Mouse (Mus musculus): ENCODE measurements around the gene Cfap97d1. TPM values are rescaled to one million over a fixed set of nuclear protein-coding genes. Genes with fewer than 3 reads are reported as not detected.

Cfap97d1 gene
- polyA plus RNA-seq, 1 experiment from 2014 or later, result not detected

DNA sequence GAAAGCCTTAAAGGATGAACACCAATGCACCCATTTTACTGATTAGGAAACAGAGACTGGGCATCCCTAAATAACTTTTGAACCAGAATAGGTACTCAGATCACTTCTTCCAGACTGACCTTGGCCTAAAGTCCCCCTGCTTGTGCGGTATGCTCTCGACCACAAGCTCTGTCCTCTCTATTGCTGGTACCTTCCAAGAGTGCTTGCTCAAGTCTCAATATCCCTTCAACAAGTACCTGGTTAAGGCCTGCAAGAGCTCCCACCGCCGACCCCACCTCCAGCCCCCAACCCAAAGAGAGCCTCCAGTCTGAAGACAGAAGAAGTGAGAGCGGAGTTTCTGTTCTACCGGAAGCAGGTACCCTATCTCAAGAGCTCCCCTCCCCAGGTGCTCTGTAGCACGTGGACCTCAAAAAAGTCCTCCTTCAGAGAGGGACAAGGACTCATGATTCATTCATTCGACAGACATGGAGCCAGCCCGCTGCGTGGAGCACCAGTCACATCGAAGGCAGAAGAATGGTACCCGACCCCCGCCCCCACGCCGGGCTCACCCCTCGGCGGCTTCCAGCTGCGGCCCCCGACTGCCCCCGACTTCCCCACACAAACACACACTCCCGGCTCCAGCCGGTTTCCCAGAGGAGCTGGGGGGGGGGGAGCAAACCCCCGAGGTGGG lies 42.0 kb downstream of the Cfap97d1 start:
- Histone ChIP-seq H3K9me3 (ENCODE audit: control insufficient read depth) (no peaks in the 10 kb centered on the region), H3K27me3 (replicated peaks; ENCODE audit: control insufficient read depth, insufficient read depth, low read length) (0 out of 2 replicates have a peak, but pooled peaks cover 9% of the 10 kb centered on the region), H3K27ac (ENCODE audit: low read depth, low read length) (peak overlapping the region; percentile 41; the same call in 1 of the 2 replicates), H3K36me3 (ENCODE audit: control insufficient read depth, insufficient read depth) (no peaks in the 10 kb centered on the region), H3K4me3 (ENCODE audit: low read depth, low read length) (peak overlapping the region; percentile 60), H3K9ac (ENCODE audit: low read depth, low read length) (peak overlapping the region; percentile 58), H3K4me2 (replicated peaks; ENCODE audit: low read depth) (peak overlapping the region; percentile 94), H3K4me1 (replicated peaks; ENCODE audit: control insufficient read depth, insufficient read depth, low read length) (no peaks in the 10 kb centered on the region; the same call in 1 of the 2 replicates)
- 0 out of 2 replicates have a peak, but pooled peaks have one; percentile 5 for ATAC-seq
- 6% methylated on average over 23 of the region's 23 CpGs for WGBS
- TF ChIP-seq CTCF (IDR thresholded peaks at IDR 0.05; ENCODE audit: low read depth), result no peak

DNA sequence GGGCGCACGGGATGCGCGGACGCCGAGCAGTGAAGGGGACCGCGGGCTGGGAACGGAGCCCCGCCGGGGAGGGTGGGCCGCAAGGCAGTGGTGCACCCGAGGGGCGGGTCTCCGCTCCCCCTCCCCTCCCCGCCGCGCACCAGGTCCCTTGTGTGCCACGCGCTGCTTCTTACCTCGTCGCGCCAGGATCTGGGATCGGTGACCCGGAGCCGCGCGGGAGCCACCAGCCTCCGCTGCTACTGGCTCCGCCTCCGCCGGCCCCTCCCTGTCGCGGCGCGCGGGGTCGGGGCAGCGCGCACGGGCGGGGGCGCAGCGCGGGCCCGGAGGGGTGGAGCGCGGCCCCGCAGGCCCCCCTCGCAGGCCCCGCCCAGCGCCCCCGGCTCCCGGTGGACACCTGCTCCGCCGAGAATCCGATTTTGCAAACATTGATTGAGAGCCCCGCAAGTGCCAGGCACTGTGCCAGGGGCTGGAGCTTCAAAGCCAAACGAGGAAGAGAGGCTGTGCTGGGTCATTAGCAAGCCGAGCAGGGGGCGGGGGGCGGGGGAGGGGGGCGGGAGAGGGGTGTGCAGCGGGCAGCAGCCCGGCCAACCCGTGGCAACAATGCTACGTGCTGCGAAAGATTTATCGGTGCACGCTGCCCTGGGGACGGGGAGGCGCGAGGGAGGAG lies 42.7 kb downstream of the Cfap97d1 start:
- no peak for TF ChIP-seq CTCF (IDR thresholded peaks at IDR 0.05; ENCODE audit: low read depth)
- ATAC-seq, result peak; percentile 72
- Histone ChIP-seq H3K27me3 (replicated peaks; ENCODE audit: control insufficient read depth, insufficient read depth, low read length) (0 out of 2 replicates have a peak, but pooled peaks cover 9% of the 10 kb centered on the region), H3K4me1 (replicated peaks; ENCODE audit: control insufficient read depth, insufficient read depth, low read length) (no peaks in the 10 kb centered on the region; the same call in 1 of the 2 replicates), H3K9me3 (ENCODE audit: control insufficient read depth) (no peaks in the 10 kb centered on the region), H3K36me3 (ENCODE audit: control insufficient read depth, insufficient read depth) (no peaks in the 10 kb centered on the region), H3K4me3 (ENCODE audit: low read depth, low read length) (peak overlapping the region; percentile 60), H3K4me2 (replicated peaks; ENCODE audit: low read depth) (peak overlapping the region; percentile 94), H3K9ac (ENCODE audit: low read depth, low read length) (peak overlapping the region; percentile 58), H3K27ac (ENCODE audit: low read depth, low read length) (peak overlapping the region; percentile 41; the same call in 1 of the 2 replicates)
- WGBS, result under 1% methylated on average over 50 of the region's 73 CpGs

DNA sequence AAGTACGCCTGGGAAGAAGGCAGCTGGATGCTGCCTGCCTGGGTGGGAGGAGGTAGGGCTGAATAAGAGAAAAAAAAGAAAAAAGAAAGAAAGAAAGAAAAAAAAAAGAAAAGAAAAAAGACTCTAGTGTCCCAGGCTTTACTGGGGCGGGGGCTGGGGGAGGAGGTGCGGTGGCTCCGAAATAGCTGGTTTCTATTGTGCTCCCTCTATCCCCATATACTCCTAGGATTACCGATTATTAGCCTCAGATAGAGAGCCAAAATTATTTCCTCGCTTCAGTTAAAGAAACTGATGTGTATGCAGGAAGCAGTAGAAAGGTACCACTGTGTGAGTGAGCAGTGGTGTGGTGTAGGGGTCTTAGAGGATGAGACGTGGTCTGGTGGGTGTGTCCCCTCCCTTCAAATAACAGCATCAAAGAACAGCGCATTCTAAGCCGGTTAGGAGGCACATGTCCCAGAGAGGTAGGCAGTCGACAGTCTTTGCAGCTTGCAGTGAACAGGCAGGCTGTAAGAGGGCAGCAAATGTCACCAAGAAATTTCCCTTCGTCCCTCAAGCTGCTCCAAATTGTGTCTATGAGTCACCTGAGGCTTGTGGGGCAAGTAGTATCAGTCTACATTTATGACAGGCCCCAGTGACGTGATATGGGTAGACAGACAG lies 43.4 kb downstream of the Cfap97d1 start:
- Histone ChIP-seq H3K4me3 (ENCODE audit: low read depth, low read length) (peak overlapping the region; percentile 60), H3K9me3 (ENCODE audit: control insufficient read depth) (no peaks in the 10 kb centered on the region), H3K4me1 (replicated peaks; ENCODE audit: control insufficient read depth, insufficient read depth, low read length) (no peaks in the 10 kb centered on the region; the same call in 1 of the 2 replicates), H3K4me2 (replicated peaks; ENCODE audit: low read depth) (peak overlapping the region; percentile 94), H3K27ac (ENCODE audit: low read depth, low read length) (0 out of 2 replicates have a peak overlapping the region, but pooled peaks have one; percentile 41), H3K9ac (ENCODE audit: low read depth, low read length) (peak overlapping the region; percentile 58), H3K36me3 (ENCODE audit: control insufficient read depth, insufficient read depth) (no peaks in the 10 kb centered on the region), H3K27me3 (replicated peaks; ENCODE audit: control insufficient read depth, insufficient read depth, low read length) (0 out of 2 replicates have a peak, but pooled peaks cover 9% of the 10 kb centered on the region)
- TF ChIP-seq CTCF (IDR thresholded peaks at IDR 0.05; ENCODE audit: low read depth), result peak; percentile 47
- 9% methylated on average over 12 of the region's 12 CpGs for WGBS
- peak; percentile 23; the same call in 1 of the 2 replicates for ATAC-seq

DNA sequence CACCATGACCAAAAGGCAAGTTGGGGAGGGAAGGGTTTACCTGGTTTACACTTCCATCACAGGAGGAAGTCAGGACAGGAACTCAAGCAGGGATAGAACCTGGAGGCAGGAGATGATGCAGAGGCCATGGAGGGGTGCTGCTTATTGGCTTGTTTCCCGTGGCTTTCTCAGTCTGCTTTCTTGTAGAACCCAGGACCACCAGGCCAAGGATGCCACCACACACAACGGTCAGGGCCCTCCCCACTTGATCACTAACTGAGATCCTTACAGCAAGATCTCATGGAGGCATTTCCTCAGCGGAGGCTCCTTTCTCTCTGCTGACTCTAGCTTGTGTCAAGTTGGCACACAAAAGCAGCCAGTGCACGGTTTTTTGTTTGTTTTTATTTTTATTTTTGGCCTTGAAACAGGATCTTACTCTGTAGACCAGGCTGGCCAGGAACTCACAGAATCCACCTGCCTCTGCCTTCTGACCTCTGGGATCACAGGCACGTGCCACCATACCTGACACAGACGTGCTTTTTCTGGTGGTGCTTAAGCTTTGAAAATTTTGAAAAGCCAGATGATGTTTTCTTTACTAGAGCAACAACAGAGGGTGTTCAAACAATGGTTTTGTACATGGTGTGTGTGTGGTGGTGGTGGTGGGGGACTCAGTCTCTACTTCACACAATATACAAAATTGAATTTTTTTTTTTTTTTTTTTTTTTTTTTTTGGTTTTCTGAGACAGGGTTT lies 44.2 kb downstream of the Cfap97d1 start, which contains the start of gene Mpp3:
Mpp3 (minus strand) TSS at position 375 of the 730 bp plus-strand sequence.
- WGBS, result 83% methylated on average over 6 of the region's 6 CpGs
- TF ChIP-seq CTCF (IDR thresholded peaks at IDR 0.05; ENCODE audit: low read depth), result no peak
- Histone ChIP-seq H3K36me3 (ENCODE audit: control insufficient read depth, insufficient read depth) (no peaks in the 10 kb centered on the region), H3K4me2 (replicated peaks; ENCODE audit: low read depth) (peak within 1 kb of the TSS; percentile 94), H3K4me3 (ENCODE audit: low read depth, low read length) (peak within 1 kb of the TSS; percentile 60), H3K27me3 (replicated peaks; ENCODE audit: control insufficient read depth, insufficient read depth, low read length) (0 out of 2 replicates have a peak, but pooled peaks cover 9% of the 10 kb centered on the region), H3K9me3 (ENCODE audit: control insufficient read depth) (no peaks in the 10 kb centered on the region), H3K27ac (ENCODE audit: low read depth, low read length) (no peak within 1 kb of the TSS), H3K4me1 (replicated peaks; ENCODE audit: control insufficient read depth, insufficient read depth, low read length) (no peaks in the 10 kb centered on the region; the same call in 1 of the 2 replicates), H3K9ac (ENCODE audit: low read depth, low read length) (peak within 1 kb of the TSS; percentile 58; the same call in 1 of the 2 replicates)
- ATAC-seq, result no peak

DNA sequence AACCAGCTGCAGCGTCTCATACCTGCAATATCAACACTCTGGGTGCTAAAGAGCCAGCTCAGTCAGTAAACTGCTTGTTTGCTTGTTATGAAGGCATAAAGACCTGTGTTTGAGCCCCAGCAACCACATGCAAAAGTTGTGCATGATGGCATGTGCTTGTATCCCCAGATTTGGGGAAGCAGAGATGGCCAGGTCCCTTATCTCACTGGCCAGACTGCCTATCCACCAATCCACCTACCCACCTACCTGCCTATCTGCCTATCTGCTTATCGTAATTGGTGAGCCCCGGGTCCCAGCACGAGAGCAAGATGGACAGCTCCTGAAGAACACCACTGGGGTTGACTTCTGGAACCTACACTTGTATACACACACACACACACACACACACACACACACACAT lies 45.2 kb downstream of the Cfap97d1 start:
- 76% methylated on average over 4 of the region's 4 CpGs for WGBS
- ATAC-seq, result no peak
- Histone ChIP-seq H3K4me1 (replicated peaks; ENCODE audit: control insufficient read depth, insufficient read depth, low read length) (no peaks in the 10 kb centered on the region; the same call in 1 of the 2 replicates), H3K36me3 (ENCODE audit: control insufficient read depth, insufficient read depth) (no peaks in the 10 kb centered on the region), H3K27ac (ENCODE audit: low read depth, low read length) (no peak overlapping the region), H3K4me3 (ENCODE audit: low read depth, low read length) (no peak overlapping the region), H3K9me3 (ENCODE audit: control insufficient read depth) (no peaks in the 10 kb centered on the region), H3K9ac (ENCODE audit: low read depth, low read length) (no peak overlapping the region), H3K27me3 (replicated peaks; ENCODE audit: control insufficient read depth, insufficient read depth, low read length) (0 out of 2 replicates have a peak, but pooled peaks cover 9% of the 10 kb centered on the region), H3K4me2 (replicated peaks; ENCODE audit: low read depth) (no peak overlapping the region)
- TF ChIP-seq CTCF (IDR thresholded peaks at IDR 0.05; ENCODE audit: low read depth), result no peak

Measured in intestine, postnatal 0 days (tissue).